Mouse (Mus musculus) brain, adult 10 weeks (tissue): ENCODE measurements around the gene Wnt6. TPM values are rescaled to one million over a fixed set of nuclear protein-coding genes. Genes with fewer than 3 reads are reported as not detected.

Experiments
- polyA plus RNA-seq: library from polyadenylated mRNA; stranded (reverse); fragments of 350-450 nt; fragmentation: Illumina TruSeq; extraction: RNeasy Lipid Tissue Mini Kit (QIAGEN cat#74804); gene quantifications from one replicate; pipeline ENCODE4 v1.2.3, GENCODE M21; 2015; ENCODE audit warnings: low read depth, low replicate concordance

Gene Wnt6
- 0.71 TPM for polyA plus RNA-seq

DNA sequence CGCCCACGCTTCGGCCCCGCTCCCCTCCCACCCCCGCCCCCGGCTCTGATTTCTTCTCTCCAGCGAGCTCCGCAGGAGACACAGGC lies at the start of gene Wnt6:
Gene Wnt6 (plus strand): TSS at position 48 of the 86 bp plus-strand sequence.

DNA sequence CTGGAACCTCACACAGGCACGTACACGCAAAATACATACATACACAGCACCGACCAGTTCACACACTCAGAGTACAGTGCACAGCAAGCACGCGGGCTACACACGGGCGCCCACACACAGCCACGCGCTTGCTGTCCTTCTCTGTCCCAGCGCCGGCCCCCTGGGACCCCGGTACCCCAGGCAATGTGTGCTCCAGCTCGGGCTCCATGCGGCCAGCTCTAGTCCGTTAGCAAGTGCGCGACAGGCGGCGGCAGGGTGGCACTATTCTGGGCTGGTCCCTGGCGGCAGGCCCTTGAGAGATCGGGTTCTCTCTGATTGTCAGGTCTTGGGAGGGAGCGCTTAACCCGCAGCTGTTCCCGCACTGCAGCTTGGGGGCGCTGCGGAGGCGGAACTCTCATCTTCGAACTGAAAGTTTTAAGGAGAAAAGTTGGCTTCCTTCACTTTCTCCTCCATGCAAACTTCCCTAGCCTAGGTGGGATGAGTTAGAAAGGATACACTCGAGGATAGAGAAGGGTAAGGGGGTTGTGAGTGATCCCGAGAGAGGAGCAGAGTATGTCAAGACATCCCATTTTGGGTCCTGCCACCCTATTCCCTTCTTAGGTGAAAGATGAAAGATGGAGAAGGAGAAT lies 22.9 kb upstream of the Wnt6 start, which contains the start of gene Prkag3:
Gene Prkag3 (minus strand): TSS at position 579 of the 629 bp plus-strand sequence.

DNA sequence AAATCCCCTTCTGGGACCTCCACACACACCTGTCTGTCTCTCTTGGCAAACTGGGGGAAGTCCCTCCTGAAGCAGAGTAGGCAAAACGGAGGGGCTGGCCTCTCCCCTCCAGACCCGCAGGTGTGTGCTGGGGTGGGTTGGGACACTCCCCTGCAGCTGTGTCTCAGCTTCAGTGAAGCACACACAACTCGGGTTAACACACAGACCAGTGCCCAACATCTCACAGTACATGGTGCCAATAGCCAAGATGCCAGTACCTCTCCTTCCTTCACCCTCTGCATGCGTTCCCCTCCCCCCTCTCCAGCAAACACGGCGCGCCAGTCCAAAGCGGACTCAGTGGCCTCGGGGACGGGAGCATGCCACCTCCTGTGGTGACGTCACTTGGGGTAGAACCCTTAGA lies 19.6 kb downstream of the Wnt6 start, which contains the start of gene Wnt10a:
Gene Wnt10a (plus strand): TSS at position 268 of the 400 bp plus-strand sequence.

Other genes starting within 250 kb of the Wnt6 start
- gene Plcd4, start 229.0 kb upstream of the Wnt6 start, polyA plus RNA-seq = 18.9 TPM
- 11.9 TPM for gene Usp37, start 227.6 kb upstream of the Wnt6 start, polyA plus RNA-seq
- 13.0 TPM for gene Zfp142, start 183.6 kb upstream of the Wnt6 start, polyA plus RNA-seq
- 27.9 TPM for gene Bcs1l, start 183.6 kb upstream of the Wnt6 start, polyA plus RNA-seq
- 63.7 TPM for gene Rnf25, start 170.5 kb upstream of the Wnt6 start, polyA plus RNA-seq
- gene Stk36, start 170.4 kb upstream of the Wnt6 start, polyA plus RNA-seq = 2.6 TPM
- 11.5 TPM for gene Ttll4, start 110.1 kb upstream of the Wnt6 start, polyA plus RNA-seq
- gene Cyp27a1, start 58.3 kb upstream of the Wnt6 start, polyA plus RNA-seq = 11.0 TPM
- gene Prkag3, start 22.7 kb upstream of the Wnt6 start, polyA plus RNA-seq = not detected
- gene Wnt10a, start 19.6 kb downstream of the Wnt6 start, polyA plus RNA-seq = 5.7 TPM
- 181 TPM for gene Cdk5r2, start 83.0 kb downstream of the Wnt6 start, polyA plus RNA-seq
- 0.42 TPM for gene Fev, start 113.5 kb downstream of the Wnt6 start, polyA plus RNA-seq
- 0.74 TPM for gene Cryba2, start 121.3 kb downstream of the Wnt6 start, polyA plus RNA-seq
- gene Cfap65, start 163.7 kb downstream of the Wnt6 start, polyA plus RNA-seq = 3.9 TPM
- 0.30 TPM for gene Ihh, start 179.8 kb downstream of the Wnt6 start, polyA plus RNA-seq